ENCODE assay signal across 26 mouse cellular contexts in genomic region chr19:53178611-53179528, GRCm38 (mm10). TPM values are rescaled to one million over a fixed set of nuclear protein-coding genes. Genes with fewer than 3 reads are reported as not detected.
A peak's percentile ranks its signal among the peaks of the same experiment; 100 is the strongest.
DNase-seq lines count a peak whose midpoint lies in the region; ATAC-seq and TF ChIP-seq lines count a peak whose summit lies in the region.
"Had no signal": no experiment of that assay in that cellular context is flagged by ENCODE, and none has a peak within 500 bp of the region (broad histone marks: within the 10 kb centered on the region; RNA-seq: fewer than 3 reads in every experiment).

No protein-coding gene starts in this region.

- H3K9ac ChIP-seq in heart, embryonic 13.5 days, result no peak overlapping the region
- H3K9ac ChIP-seq: embryonic facial prominence, embryonic 12.5 days; forebrain, postnatal 0 days; hindbrain, embryonic 14.5 days; liver, embryonic 15.5 days; lung, embryonic 15.5 days had no signal

- peaks cover 72% of the 10 kb centered on the region for H3K4me1 ChIP-seq in heart, embryonic 13.5 days
- peaks cover 15% of the 10 kb centered on the region for H3K4me1 ChIP-seq in olfactory bulb, adult 2 months (ENCODE audit: control insufficient read depth, insufficient read depth, low read length)

- no peak overlapping the region for H3K4me3 ChIP-seq in heart, embryonic 13.5 days
- no peak overlapping the region for H3K4me3 ChIP-seq in olfactory bulb, adult 2 months (ENCODE audit: insufficient read depth, low read depth, low read length)
- H3K4me3 ChIP-seq: embryonic facial prominence, embryonic 12.5 days; limb, embryonic 10.5 days; liver, embryonic 15.5 days; lung, embryonic 15.5 days; megakaryocyte, embryonic 14.5 days had no signal

- no peaks in the 10 kb centered on the region for H3K9me3 ChIP-seq in heart, embryonic 13.5 days
- H3K9me3 ChIP-seq: embryonic facial prominence, embryonic 12.5 days; limb, embryonic 10.5 days; liver, embryonic 15.5 days; lung, embryonic 15.5 days; megakaryocyte, embryonic 14.5 days had no signal

- ATAC-seq in frontal cortex, adult (ENCODE audit: low TSS enrichment), result peak; percentile 38; the same call in 1 of the 2 replicates
- ATAC-seq in heart, embryonic 13.5 days (ENCODE audit: extremely low read depth, insufficient number of reproducible peaks, low FRiP score, low TSS enrichment), result no peak
- ATAC-seq: forebrain, postnatal 0 days; inflammation-experienced regulatory T-cells, adult 6 months had no signal

- peaks cover 24% of the 10 kb centered on the region for H3K36me3 ChIP-seq in heart, embryonic 13.5 days
- H3K36me3 ChIP-seq: embryonic facial prominence, embryonic 12.5 days; liver, embryonic 15.5 days; lung, embryonic 15.5 days had no signal

- TF ChIP-seq POLR2A in olfactory bulb, adult 2 months (IDR thresholded peaks at IDR 0.05; ENCODE audit: insufficient read depth, low read depth, low read length), result no peak

- WGBS in heart, embryonic 13.5 days, result 86% methylated on average over 20 of the region's 20 CpGs
- 82% methylated on average over 20 of the region's 20 CpGs for WGBS in olfactory bulb, adult 2 months

- no peak for TF ChIP-seq CTCF in olfactory bulb, adult 2 months (IDR thresholded peaks at IDR 0.05; ENCODE audit: insufficient read depth, low read depth, low read length)

- DNase-seq in frontal cortex, adult 2 months (ENCODE audit: extremely low spot score in 1 of 2, low spot score in 1 of 2), result no peak
- no peak for DNase-seq in heart, postnatal 10 days
- DNase-seq in ZHBTc4 (ENCODE audit: low read depth, low spot score), result peak; percentile 40
- DNase-seq in adrenal gland, postnatal 14 days, result no peak
- DNase-seq: adrenal gland, postnatal 25 days; cerebellum, adult 11-12 months; forebrain, postnatal 0 days; kidney, adult 2 months; kidney, postnatal 14 days; liver; lung, postnatal 36 days; midbrain, embryonic 14.5 days; retina, postnatal 1 day; right cerebral cortex, postnatal 25 days; spleen, adult 18-20 months; thymus, postnatal 14 days had no signal

- peak overlapping the region; percentile 24; the same call in 1 of the 2 replicates for H3K27ac ChIP-seq in heart, embryonic 13.5 days (replicated peaks)
- H3K27ac ChIP-seq in olfactory bulb, adult 2 months (ENCODE audit: insufficient read depth, low read depth, low read length), result peak overlapping the region; percentile 52; the same call in 1 of the 2 replicates
- H3K27ac ChIP-seq: embryonic facial prominence, embryonic 12.5 days; hindbrain, embryonic 14.5 days; limb, embryonic 10.5 days; liver, embryonic 15.5 days; lung, embryonic 15.5 days had no signal

- no peak overlapping the region for H3K4me2 ChIP-seq in heart, embryonic 13.5 days
- H3K4me2 ChIP-seq: embryonic facial prominence, embryonic 12.5 days; hindbrain, embryonic 14.5 days; liver, embryonic 15.5 days; lung, embryonic 15.5 days had no signal

- intact Hi-C loops in heart, postnatal 10 days (cut with DNase I), result no loop called here

- no peaks in the 10 kb centered on the region for H3K27me3 ChIP-seq in heart, embryonic 13.5 days (replicated peaks)
- H3K27me3 ChIP-seq: embryonic facial prominence, embryonic 12.5 days; lung, embryonic 15.5 days; megakaryocyte, embryonic 14.5 days had no signal

RNA-seq across cellular contexts. Expression of gene Add3, which starts 38.6 kb away (rescaled TPM):
- polyA plus RNA-seq in frontal cortex, adult 2 months (2012; rRNA removed), result 72.3 and 83.1 TPM in 2 replicates
- 120 and 121 TPM in 2 replicates for polyA plus RNA-seq in heart, embryonic 13.5 days (2015; fragmentation: Nextera tagmentation; extraction: Ambion mirVana)
- total RNA-seq in heart, postnatal 10 days (2021), result 10 to 100 TPM; 79.2 to 83.7 TPM
- not detected in 2 replicates for polyA plus RNA-seq in olfactory bulb, adult 2 months (2012; ENCODE audit: insufficient read depth, insufficient read length, low replicate concordance, missing spikeins)
- total RNA-seq in adrenal gland, postnatal 14 days (2021), result 67.6 and 74.5 TPM in 2 replicates
